Mouse (Mus musculus) hindbrain, postnatal 0 days (tissue): ENCODE results near the gene Kctd14. TPM values are rescaled to one million over a fixed set of nuclear protein-coding genes. Genes with fewer than 3 reads are reported as not detected.
A peak's percentile ranks its signal among the peaks of the same experiment; 100 is the strongest.

Experiments
- ATAC-seq: fragments of 200-750 bp; cut with Nextera tagmentation; 2 replicates; pipeline ENCODE4 v1.8.0; 2017; ENCODE audit warnings: mild to moderate bottlenecking, moderate TSS enrichment, moderate library complexity
- DNase-seq: peaks from one replicate; pipeline ENCODE4 v3.0.0-alpha.2; 2015; ENCODE audit warnings: low spot score
- H3K27ac ChIP-seq: fragments of 300-500 bp; sonication (generic); 2 replicates; pipeline ENCODE4 v1.5.1; 2014; ENCODE audit warnings: mild to moderate bottlenecking
- H3K27me3 ChIP-seq: fragments of 300-500 bp; sonication (generic); 2 replicates; pipeline ENCODE4 v1.6.1; 2014; ENCODE audit warnings: low read length, mixed read lengths; ENCODE audit not compliant: insufficient read depth
- H3K36me3 ChIP-seq: fragments of 300-500 bp; sonication (generic); 2 replicates; pipeline ENCODE4 v1.6.1; 2014; ENCODE audit warnings: low read length, mixed read lengths; ENCODE audit not compliant: insufficient read depth
- H3K4me1 ChIP-seq: fragments of 300-500 bp; sonication (generic); 2 replicates; pipeline ENCODE4 v1.6.1; 2014; ENCODE audit warnings: antibody characterized with exemption, low read length, mixed read lengths; ENCODE audit not compliant: insufficient read depth
- H3K4me2 ChIP-seq: fragments of 300-500 bp; sonication (generic); 2 replicates; pipeline ENCODE4 v1.6.1; 2014; ENCODE audit warnings: low read depth, mild to moderate bottlenecking, low read length, moderate library complexity, mixed read lengths
- H3K4me3 ChIP-seq: fragments of 300-500 bp; sonication (generic); 2 replicates; pipeline ENCODE4 v1.5.1; 2014; ENCODE audit warnings: low read length
- H3K9ac ChIP-seq: fragments of 300-500 bp; sonication (generic); replicated peaks from 2 replicates; pipeline ENCODE4 v1.6.1; 2014; ENCODE audit warnings: mild to moderate bottlenecking, low read length, moderate library complexity, mixed read lengths
- H3K9me3 ChIP-seq: fragments of 300-500 bp; sonication (generic); 2 replicates; pipeline ENCODE4 v1.6.1; 2016; ENCODE audit warnings: low read length, mixed read lengths
- CTCF ChIP-seq: IDR thresholded peaks from 2 replicates; pipeline ENCODE4 v1.5.1; 2016; ENCODE audit warnings: antibody characterized with exemption, control low read depth, low read depth
- WGBS: fragments of 180-500 bp; shearing (Covaris S2); extraction: QIAGEN DNeasy Blood & Tissue Kit; methylation state at CpG from one replicate; pipeline ENCODE4 v1.1.7; 2014; 5-methylcytosine and 5-hydroxymethylcytosine counted together
- polyA plus RNA-seq: library from polyadenylated mRNA; unstranded; fragments of >200 nt; fragmentation: Nextera tagmentation; extraction: Ambion mirVana; gene quantifications from 2 replicates; pipeline ENCODE4 v1.2.1, GENCODE M21; 2015
- total RNA-seq: library from RNA; depleted of rRNA; stranded (reverse); fragments of >200 nt; gene quantifications from 2 replicates; pipeline ENCODE4 v1.2.3, GENCODE M21; 2014

Gene Kctd14
- total and polyA plus RNA-seq, 2 experiments from 2014 or later: 0.68 to 3.1 TPM

DNA sequence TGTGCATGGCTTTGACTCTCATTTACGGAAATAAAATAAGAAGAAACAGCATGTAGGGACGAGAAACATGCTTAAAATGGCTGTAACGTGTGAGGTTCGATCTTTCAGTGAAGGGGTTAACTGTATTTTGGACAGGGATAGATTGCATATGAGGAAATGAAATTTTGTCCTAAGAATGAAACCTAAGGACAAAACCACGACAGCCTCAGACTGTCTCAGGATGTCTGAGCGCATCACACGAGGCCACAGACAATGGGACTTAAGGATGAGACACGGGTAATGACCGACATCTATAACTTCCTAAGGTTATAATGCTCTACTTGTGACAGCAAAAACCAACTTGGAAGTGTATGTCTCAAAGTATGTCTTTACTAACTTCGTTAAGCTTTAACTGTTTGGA is 16.6 kb upstream of the Kctd14 start:
- Histone ChIP-seq H3K4me2 (no peak overlapping the region), H3K27ac (no peak overlapping the region), H3K9ac (no peak overlapping the region), H3K4me1 (peaks cover 6% of the 10 kb centered on the region), H3K4me3 (no peak overlapping the region), H3K27me3 (no peaks in the 10 kb centered on the region), H3K36me3 (no peaks in the 10 kb centered on the region), H3K9me3 (no peaks in the 10 kb centered on the region)
- 84% methylated on average over 10 of the region's 10 CpGs for WGBS
- DNase-seq (no peak), ATAC-seq (no peak)
- TF ChIP-seq CTCF: no peak

DNA sequence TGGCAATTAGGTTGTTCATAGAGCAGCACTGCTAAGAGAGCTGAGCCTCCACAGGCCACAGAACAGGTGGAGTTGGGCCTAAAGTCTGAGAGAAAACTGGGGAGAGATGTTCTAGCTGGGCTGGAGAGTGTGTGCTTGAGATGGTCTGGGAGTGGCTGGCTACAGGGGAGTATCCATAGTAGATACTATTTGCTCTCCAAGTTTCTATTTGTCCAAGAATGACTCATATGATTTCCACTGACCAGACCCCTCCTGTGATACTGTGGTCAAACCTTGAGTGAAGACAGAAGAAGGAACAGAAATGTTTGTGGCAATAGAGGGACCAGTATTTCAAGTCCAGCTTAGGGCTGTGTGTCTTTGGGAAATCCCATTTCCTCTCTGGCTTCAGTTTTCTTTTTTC is 12.1 kb upstream of the Kctd14 start:
- H3K9me3 ChIP-seq: no peaks in the 10 kb centered on the region
- H3K4me1 ChIP-seq: no peaks in the 10 kb centered on the region
- no peak overlapping the region for H3K4me2 ChIP-seq
- no peaks in the 10 kb centered on the region for H3K27me3 ChIP-seq
- ATAC-seq (no peak), DNase-seq (no peak)
- H3K9ac ChIP-seq: no peak overlapping the region
- TF ChIP-seq CTCF: no peak
- no peaks in the 10 kb centered on the region for H3K36me3 ChIP-seq
- no peak overlapping the region for H3K4me3 ChIP-seq
- no peak overlapping the region for H3K27ac ChIP-seq

- Histone ChIP-seq H3K27ac (peak overlapping the region; percentile 86), H3K4me3 (no peak overlapping the region), H3K36me3 (no peaks in the 10 kb centered on the region), H3K9me3 (no peaks in the 10 kb centered on the region), H3K27me3 (no peaks in the 10 kb centered on the region), H3K9ac (no peak overlapping the region), H3K4me2 (no peak overlapping the region), H3K4me1 (no peaks in the 10 kb centered on the region)
- WGBS: 17% methylated on average over 6 of the region's 6 CpGs
- DNase-seq (peak; percentile 98), ATAC-seq (peak; percentile 97)
- peak; percentile 22; the same call in 1 of the 2 replicates for TF ChIP-seq CTCF
Observed at GRCm38 (mm10) chr7:97446171-97446925, 4.8 kb upstream of the Kctd14 start.

DNA sequence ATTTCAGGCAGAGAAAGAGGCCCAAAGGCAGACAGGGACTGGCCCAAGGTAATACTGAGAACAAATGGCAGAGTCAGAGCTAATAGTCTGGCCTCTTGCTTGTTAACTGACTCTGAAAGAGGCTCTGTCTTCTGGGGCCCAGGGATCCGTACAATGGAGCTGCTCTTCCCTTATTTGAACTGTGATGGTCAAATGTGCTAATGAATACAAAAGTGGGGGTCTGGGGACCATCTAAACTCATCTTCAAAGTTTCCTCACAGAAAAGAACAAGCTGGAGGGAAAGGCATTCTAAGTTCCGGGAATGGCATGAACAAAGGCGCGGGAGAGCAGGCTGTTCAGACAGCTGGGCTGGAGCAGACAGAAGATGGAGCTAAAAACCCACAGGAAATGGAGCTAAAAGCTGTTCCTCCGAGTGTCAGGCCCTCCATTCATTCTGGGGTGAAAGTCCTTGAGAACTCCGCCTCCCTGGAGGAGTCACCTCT is 4.0 kb upstream of the Kctd14 start:
- TF ChIP-seq CTCF: peak; percentile 35
- Histone ChIP-seq H3K9me3 (no peaks in the 10 kb centered on the region), H3K4me2 (no peak overlapping the region), H3K36me3 (no peaks in the 10 kb centered on the region), H3K4me3 (no peak overlapping the region), H3K27ac (peak overlapping the region; percentile 86), H3K4me1 (no peaks in the 10 kb centered on the region), H3K27me3 (no peaks in the 10 kb centered on the region), H3K9ac (no peak overlapping the region)
- WGBS: 28% methylated on average over 6 of the region's 6 CpGs
- DNase-seq: peak; percentile 64
- ATAC-seq: peak; percentile 81

DNA sequence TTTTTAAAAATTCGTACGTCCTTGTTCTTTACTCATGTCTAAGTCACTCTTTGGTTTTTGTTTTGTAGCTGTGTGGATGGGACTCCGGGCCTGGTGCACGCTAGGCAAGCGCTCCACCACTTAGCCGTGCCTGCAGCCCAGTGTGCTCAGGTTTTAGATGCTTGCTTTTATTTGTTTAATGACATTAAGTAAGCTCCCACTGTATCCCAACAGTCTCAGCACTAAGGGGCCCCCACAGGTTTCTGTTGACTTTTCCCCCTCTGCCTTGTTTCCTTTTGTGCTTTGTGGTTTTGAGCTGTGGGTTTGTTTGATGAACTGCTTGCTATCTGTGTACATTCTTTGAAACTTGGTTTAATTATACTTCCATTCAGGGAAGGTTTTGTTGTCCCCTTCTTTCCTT is 1.1 kb downstream of the Kctd14 start:
- no peaks in the 10 kb centered on the region for H3K36me3 ChIP-seq
- H3K27ac ChIP-seq: no peak overlapping the region
- H3K9ac ChIP-seq: no peak overlapping the region
- no peak overlapping the region for H3K4me3 ChIP-seq
- no peaks in the 10 kb centered on the region for H3K9me3 ChIP-seq
- DNase-seq (no peak), ATAC-seq (no peak)
- no peaks in the 10 kb centered on the region for H3K27me3 ChIP-seq
- no peak for TF ChIP-seq CTCF
- 0 out of 2 replicates have a peak, but pooled peaks cover 4% of the 10 kb centered on the region for H3K4me1 ChIP-seq
- WGBS: 78% methylated on average over 6 of the region's 6 CpGs
- H3K4me2 ChIP-seq: no peak overlapping the region

DNA sequence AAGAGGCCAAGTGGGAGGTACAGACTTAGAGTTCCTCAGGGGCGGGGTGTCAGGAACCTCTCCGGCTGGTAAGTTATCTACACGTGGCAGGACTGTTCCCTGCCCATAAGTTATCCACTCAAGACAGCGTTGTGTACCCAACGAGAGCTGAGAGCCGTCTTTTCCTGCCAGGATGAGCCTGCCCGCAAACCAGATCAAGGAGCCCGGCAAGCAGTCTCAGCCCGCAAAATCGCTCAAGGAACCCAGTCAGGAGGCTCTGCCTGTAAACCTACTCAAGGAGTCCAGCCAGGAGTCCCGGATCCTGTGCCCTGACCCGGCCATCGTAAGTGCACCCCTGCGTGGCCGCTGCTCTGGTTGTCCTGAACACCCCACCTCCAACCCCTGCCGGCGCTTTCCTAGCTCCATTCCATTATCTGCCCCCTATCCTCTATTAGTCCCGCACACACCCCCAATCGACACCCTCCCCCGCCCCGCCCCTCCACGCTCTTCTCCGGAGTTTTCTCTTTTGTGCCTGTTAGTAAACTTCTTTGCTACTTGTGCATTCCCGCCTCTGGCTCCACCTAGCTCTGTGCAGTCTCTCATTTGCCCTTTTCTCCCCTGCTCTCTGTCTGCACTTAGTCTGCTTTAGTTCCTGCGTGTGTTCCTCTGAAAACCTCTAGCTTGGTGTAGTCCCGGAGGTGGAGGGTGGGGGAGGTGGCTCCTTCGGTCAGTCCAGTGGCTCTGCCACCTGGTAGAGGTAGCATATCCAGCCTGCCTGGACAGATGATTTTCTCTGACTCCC is 2.2 kb downstream of the Kctd14 start:
- WGBS: 11% methylated on average over 27 of the region's 27 CpGs
- no peak for TF ChIP-seq CTCF
- Histone ChIP-seq H3K27ac (peak overlapping the region; percentile 37), H3K36me3 (no peaks in the 10 kb centered on the region), H3K9me3 (no peaks in the 10 kb centered on the region), H3K4me2 (peak overlapping the region; percentile 61), H3K4me1 (0 out of 2 replicates have a peak, but pooled peaks cover 4% of the 10 kb centered on the region), H3K4me3 (peak overlapping the region; percentile 30), H3K9ac (peak overlapping the region; percentile 40; the same call in 1 of the 2 replicates), H3K27me3 (no peaks in the 10 kb centered on the region)
- ATAC-seq (peak; percentile 43), DNase-seq (peak; percentile 23)
